Mouse (Mus musculus) cerebellum, postnatal 36 days (tissue): ENCODE measurements around the gene Ank3.
A peak's percentile ranks its signal among the peaks of the same experiment; 100 is the strongest.

ENCODE experiments used
- DNase-seq, 2 experiments: peaks; one replicate each; pipeline ENCODE4 v3.0.0; 2021 to 2022; ENCODE audit warnings: mixed read lengths in 2 of 2

Ank3 gene

GRCm38 (mm10) chr10:69858897-69859605 lies 460.5 kb downstream of the Ank3 start:
- DNase-seq = peak in 1 of 2 experiments; percentile 49

- peak; percentile 60 to 66 for DNase-seq
These were observed 461.4 kb downstream of the Ank3 start for GRCm38 (mm10) chr10:69859848-69860479.

- DNase-seq = no peak
These were observed 464.3 kb downstream of the Ank3 start for GRCm38 (mm10) chr10:69862829-69863228.

- peak; percentile 86 to 87 for DNase-seq
These were observed 471.8 kb downstream of the Ank3 start for GRCm38 (mm10) chr10:69870348-69870747.

GRCm38 (mm10) chr10:69870947-69871346 lies 472.4 kb downstream of the Ank3 start:
- peak; percentile 50 to 61 for DNase-seq

GRCm38 (mm10) chr10:69872182-69872741 lies 473.7 kb downstream of the Ank3 start:
- peak in 1 of 2 experiments; percentile 20 for DNase-seq

GRCm38 (mm10) chr10:69872892-69873291 lies 474.3 kb downstream of the Ank3 start:
- no peak for DNase-seq

- no peak for DNase-seq
These were observed 476.2 kb downstream of the Ank3 start for GRCm38 (mm10) chr10:69874806-69875205.

- DNase-seq = no peak
These were observed 485.5 kb downstream of the Ank3 start for GRCm38 (mm10) chr10:69883935-69884680.

GRCm38 (mm10) chr10:69888399-69888798 lies 489.8 kb downstream of the Ank3 start:
- no peak for DNase-seq

- DNase-seq = peak; percentile 51 to 57
These were observed 491.2 kb downstream of the Ank3 start for GRCm38 (mm10) chr10:69889779-69890178.

- DNase-seq = no peak
These were observed 491.9 kb downstream of the Ank3 start for GRCm38 (mm10) chr10:69890389-69890985.

- peak; percentile 31 to 40 for DNase-seq
These were observed 493.6 kb downstream of the Ank3 start for GRCm38 (mm10) chr10:69892162-69892561.

GRCm38 (mm10) chr10:69895606-69896005 lies 497.0 kb downstream of the Ank3 start:
- no peak for DNase-seq

GRCm38 (mm10) chr10:69897927-69898326 lies 499.4 kb downstream of the Ank3 start:
- DNase-seq = no peak

GRCm38 (mm10) chr10:69898821-69899220 lies 500.2 kb downstream of the Ank3 start:
- no peak for DNase-seq

- no peak for DNase-seq
These were observed 501.2 kb downstream of the Ank3 start for GRCm38 (mm10) chr10:69899788-69900187.

GRCm38 (mm10) chr10:69902024-69902423 lies 503.5 kb downstream of the Ank3 start:
- no peak for DNase-seq

- no peak for DNase-seq
These were observed 505.7 kb downstream of the Ank3 start for GRCm38 (mm10) chr10:69904321-69904720.

- DNase-seq = no peak
These were observed 509.5 kb downstream of the Ank3 start for GRCm38 (mm10) chr10:69907795-69908764.

- DNase-seq = no peak
These were observed 511.3 kb downstream of the Ank3 start for GRCm38 (mm10) chr10:69909856-69910255.

GRCm38 (mm10) chr10:69910304-69910703 lies 511.7 kb downstream of the Ank3 start:
- peak in 1 of 2 experiments; percentile 30 for DNase-seq
